Mouse (Mus musculus) olfactory bulb, adult 2 months (tissue): ENCODE measurements at regions not wholly inside any gene's neighbourhood (a gene's known extent, or its start where the extent isn't known, plus 50 kb on each side); places are given as distances from the start of the nearest gene placed in this dataset.
A peak's percentile ranks its signal among the peaks of the same experiment; 100 is the strongest.

Experiments
- H3K27ac ChIP-seq: fragments of 200-500 bp; 2 replicates; pipeline ENCODE4 v1.5.1; 2012; ENCODE audit warnings: low read depth, low read length; ENCODE audit not compliant: insufficient read depth
- H3K4me1 ChIP-seq: fragments of 200-500 bp; 2 replicates; pipeline ENCODE4 v1.6.1; 2012; ENCODE audit warnings: low read length; ENCODE audit not compliant: control insufficient read depth, insufficient read depth
- H3K4me3 ChIP-seq: fragments of 200-500 bp; 2 replicates; pipeline ENCODE4 v1.5.1; 2012; ENCODE audit warnings: mild to moderate bottlenecking, low read depth, low read length, moderate library complexity; ENCODE audit not compliant: insufficient read depth
- CTCF ChIP-seq: fragments of 200-500 bp; IDR thresholded peaks from 2 replicates; pipeline ENCODE4 v1.5.1; 2012; ENCODE audit warnings: low read depth, mild to moderate bottlenecking, low read length, moderate library complexity; ENCODE audit not compliant: insufficient read depth
- POLR2A ChIP-seq: fragments of 200-500 bp; IDR thresholded peaks from 2 replicates; pipeline ENCODE4 v1.6.1; 2012; ENCODE audit warnings: mild to moderate bottlenecking, low read depth, low read length, moderate library complexity; ENCODE audit not compliant: insufficient read depth
- WGBS: fragments of 180-500 bp; shearing (Covaris S2); methylation state at CpG from one replicate; pipeline ENCODE4 v1.1.7; 2018; 5-methylcytosine and 5-hydroxymethylcytosine counted together

DNA sequence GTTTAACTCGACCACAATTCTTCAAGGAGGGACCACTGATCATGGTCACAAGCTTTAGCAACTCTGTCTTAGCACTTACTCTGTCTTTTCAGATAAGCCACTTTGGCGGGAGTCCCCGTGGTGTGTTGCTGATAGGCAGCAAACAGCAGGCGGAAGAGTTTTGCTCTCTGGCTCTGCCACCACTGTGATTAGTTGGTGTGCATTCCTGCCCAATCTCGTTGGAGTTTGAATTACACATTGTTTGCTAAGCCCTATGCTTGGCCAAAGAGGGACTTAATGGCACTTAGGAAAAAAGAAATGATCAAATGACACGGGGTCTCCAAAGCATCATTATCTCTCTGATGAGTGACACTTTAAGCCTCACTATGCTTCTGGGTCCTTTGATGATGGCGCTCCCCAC lies 73.3 kb upstream of the Frem2 start:
- Histone ChIP-seq H3K4me3 (no peak overlapping the region), H3K27ac (no peak overlapping the region), H3K4me1 (no peaks in the 10 kb centered on the region)
- TF ChIP-seq CTCF (no peak), POLR2A (no peak)
- WGBS, result 31% methylated on average over 7 of the region's 7 CpGs

DNA sequence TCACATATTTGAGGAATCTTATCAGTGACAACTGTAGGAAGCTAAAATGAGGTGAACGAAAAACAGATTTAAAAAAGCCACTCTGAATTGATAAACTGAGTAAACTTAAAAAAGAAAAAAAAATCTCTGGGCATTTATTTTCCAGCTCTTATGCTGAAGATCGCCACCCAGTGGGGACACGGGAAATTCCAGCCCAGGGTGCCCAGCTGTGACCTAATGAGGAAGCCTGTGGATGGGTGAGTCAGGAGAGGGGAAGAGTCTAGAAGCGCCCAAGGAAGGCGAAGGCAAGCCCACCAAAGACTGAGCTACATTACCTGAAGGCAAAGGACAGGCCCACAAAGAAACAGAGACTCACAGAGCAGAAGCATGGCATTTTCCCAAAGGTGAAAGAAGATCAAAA lies 72.7 kb upstream of the Frem2 start:
- no peak overlapping the region for H3K27ac ChIP-seq
- TF ChIP-seq CTCF (peak; percentile 46; the same call in 1 of the 2 replicates), POLR2A (no peak)
- no peak overlapping the region for H3K4me3 ChIP-seq
- H3K4me1 ChIP-seq, result no peaks in the 10 kb centered on the region
- WGBS, result 23% methylated on average over 5 of the region's 5 CpGs

DNA sequence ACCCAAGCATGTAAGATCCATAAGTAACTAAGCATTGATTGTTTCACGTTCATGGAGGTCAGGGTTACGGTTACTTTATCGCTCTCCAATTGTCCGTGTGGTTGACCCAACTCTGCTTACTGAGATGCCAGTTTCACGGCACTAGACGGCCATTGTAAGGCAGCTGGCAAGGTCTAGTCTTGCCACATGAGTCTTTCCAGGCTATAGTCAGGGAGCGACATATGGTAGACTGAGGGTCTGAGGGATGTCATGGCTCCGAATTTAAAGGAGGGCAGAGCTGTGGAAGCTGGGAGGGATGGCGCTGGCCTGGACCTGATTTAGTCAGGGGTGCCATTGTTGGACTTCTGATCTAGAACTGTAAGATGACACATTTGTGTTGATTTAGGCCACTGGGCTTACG lies 72.0 kb upstream of the Frem2 start:
- no peak overlapping the region for H3K27ac ChIP-seq
- no peak overlapping the region for H3K4me3 ChIP-seq
- H3K4me1 ChIP-seq, result no peaks in the 10 kb centered on the region
- 96% methylated on average over 10 of the region's 10 CpGs for WGBS
- TF ChIP-seq POLR2A (no peak), CTCF (no peak)

DNA sequence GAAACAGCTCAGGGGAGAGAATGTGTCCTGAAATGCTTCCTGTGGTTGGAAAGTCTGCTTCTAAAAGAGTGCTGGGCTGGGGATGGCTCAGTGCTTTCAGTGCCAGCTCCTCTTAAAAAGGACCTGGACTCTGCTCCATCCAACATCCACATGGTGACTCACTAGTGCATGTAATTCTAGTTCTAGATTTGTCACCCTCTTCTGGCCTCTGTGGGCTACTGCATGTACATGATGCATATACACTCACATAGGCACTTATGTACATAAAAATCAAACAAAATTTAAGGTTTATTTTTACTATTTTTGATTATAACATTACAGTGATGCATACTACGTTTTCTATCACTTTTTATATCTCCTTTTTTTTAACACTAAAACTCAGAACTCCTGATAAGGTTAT lies 70.6 kb upstream of the Frem2 start:
- H3K4me3 ChIP-seq, result no peak overlapping the region
- H3K4me1 ChIP-seq, result no peaks in the 10 kb centered on the region
- H3K27ac ChIP-seq, result no peak overlapping the region
- WGBS, result 80% methylated on average over 1 of the region's 1 CpGs
- TF ChIP-seq CTCF, result no peak
- no peak for TF ChIP-seq POLR2A

DNA sequence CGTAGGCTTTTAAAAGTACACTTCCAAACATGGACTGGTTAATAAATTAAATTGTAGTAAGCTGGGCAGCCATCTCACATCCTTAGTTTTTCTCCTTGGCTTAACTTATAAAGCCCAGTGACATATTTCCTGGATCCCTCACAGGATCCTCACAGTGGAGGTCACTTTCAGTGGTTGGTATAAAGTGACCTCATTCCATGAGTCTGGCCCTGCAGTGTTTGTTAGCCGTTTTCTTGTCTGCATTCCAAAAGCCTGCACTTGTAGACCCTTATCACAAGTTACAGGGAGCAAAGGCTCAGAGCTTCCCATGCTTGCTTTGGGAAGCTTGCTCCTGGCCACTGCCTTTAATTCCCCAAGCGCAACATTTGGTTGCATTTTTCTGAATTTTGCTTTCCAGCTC lies 49.9 kb upstream of the Frem2 start:
- Histone ChIP-seq H3K4me3 (no peak overlapping the region), H3K27ac (no peak overlapping the region), H3K4me1 (no peaks in the 10 kb centered on the region)
- 81% methylated on average over 3 of the region's 3 CpGs for WGBS
- TF ChIP-seq POLR2A (no peak), CTCF (no peak)
